Mouse (Mus musculus): Measurements from ENCODE around the gene Slc30a10. TPM values are rescaled to one million over a fixed set of nuclear protein-coding genes. Genes with fewer than 3 reads are reported as not detected.

The Slc30a10 gene
- total RNA-seq (2023) = 1 to 10 TPM; 1.8 to 2.6 TPM

DNA sequence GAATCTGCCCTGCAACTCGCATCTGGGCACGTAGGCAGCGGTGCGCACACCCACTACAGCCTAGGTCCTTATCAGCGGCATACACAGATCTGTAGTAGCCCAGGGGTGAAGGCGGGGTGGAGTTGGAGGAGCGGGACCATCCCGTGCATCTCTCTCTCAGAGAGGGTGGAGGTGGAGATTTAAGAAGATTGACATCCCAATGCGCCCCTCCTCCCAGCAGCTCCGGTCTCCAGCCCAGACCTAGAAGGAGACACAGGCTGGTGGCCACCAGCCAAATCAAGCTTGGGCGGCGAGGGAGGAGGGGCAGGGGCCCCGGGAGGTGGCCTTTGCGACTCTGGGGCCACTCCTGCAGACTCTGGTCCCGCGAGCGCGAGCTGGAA, at the start of gene Slc30a10:
TSS of gene Slc30a10 (plus strand) at position 274 of the 380 bp plus-strand sequence.

Other genes with a start within 250 kb of the Slc30a10 start
- 10 to 100 TPM; 16.0 to 17.4 TPM for gene Iars2, start 125.5 kb upstream of the Slc30a10 start, total RNA-seq (2023)
- gene Bpnt1, start 122.7 kb upstream of the Slc30a10 start, total RNA-seq (2023) = 1 to 10 TPM; 7.1 to 8.2 TPM
- gene Eprs, start 91.8 kb upstream of the Slc30a10 start, total RNA-seq (2023) = 10 to 100 TPM; 43.3 to 46.0 TPM

Measured in neutrophil, adult 83 days (primary cell).